Mouse (Mus musculus) heart, embryonic 13.5 days (tissue): ENCODE measurements around the gene Apoe. TPM values are rescaled to one million over a fixed set of nuclear protein-coding genes. Genes with fewer than 3 reads are reported as not detected.
A peak's percentile ranks its signal among the peaks of the same experiment; 100 is the strongest.
"Not testable (repeated sequence)": the region's sequence is repeated elsewhere in the genome, so short reads cannot be mapped to it uniquely, and the experiment has no call there.

Experiments used
- ATAC-seq: fragments of 200-750 bp; cut with Nextera tagmentation; 2 replicates; pipeline ENCODE4 v1.8.0; 2017; ENCODE audit warnings: moderate TSS enrichment; ENCODE audit not compliant: insufficient number of reproducible peaks, low FRiP score, low TSS enrichment; ENCODE audit errors: extremely low read depth
- H3K27ac ChIP-seq: fragments of 300-500 bp; sonication (generic); replicated peaks from 2 replicates; pipeline ENCODE4 v1.5.1; 2015; ENCODE audit warnings: moderate library complexity, mild to moderate bottlenecking, inconsistent platforms
- H3K27me3 ChIP-seq: fragments of 300-500 bp; sonication (generic); replicated peaks from 2 replicates; pipeline ENCODE4 v1.6.1; 2015; ENCODE audit warnings: mild to moderate bottlenecking, inconsistent platforms
- H3K36me3 ChIP-seq: fragments of 300-500 bp; sonication (generic); 2 replicates; pipeline ENCODE4 v1.6.1; 2015; ENCODE audit warnings: mild to moderate bottlenecking, inconsistent platforms
- H3K4me1 ChIP-seq: fragments of 300-500 bp; sonication (generic); 2 replicates; pipeline ENCODE4 v1.6.1; 2015; ENCODE audit warnings: inconsistent platforms
- H3K4me2 ChIP-seq: fragments of 300-500 bp; sonication (generic); 2 replicates; pipeline ENCODE4 v1.6.1; 2015; ENCODE audit warnings: inconsistent platforms, mild to moderate bottlenecking, moderate library complexity
- H3K4me3 ChIP-seq: fragments of 300-500 bp; sonication (generic); 2 replicates; pipeline ENCODE4 v1.5.1; 2015; ENCODE audit warnings: moderate library complexity, mild to moderate bottlenecking, inconsistent platforms
- H3K9ac ChIP-seq: fragments of 300-500 bp; sonication (generic); 2 replicates; pipeline ENCODE4 v1.6.1; 2015; ENCODE audit warnings: inconsistent platforms, mild to moderate bottlenecking, moderate library complexity
- H3K9me3 ChIP-seq: fragments of 300-500 bp; sonication (generic); 2 replicates; pipeline ENCODE4 v1.6.1; 2016; ENCODE audit warnings: inconsistent platforms
- WGBS: fragments of 180-500 bp; shearing (Covaris S2); methylation state at CpG from one replicate; pipeline ENCODE4 v1.1.7; 2015; ENCODE audit warnings: mixed read lengths; 5-methylcytosine and 5-hydroxymethylcytosine counted together
- polyA plus RNA-seq: library from polyadenylated mRNA; unstranded; fragments of >200 nt; fragmentation: Nextera tagmentation; extraction: Ambion mirVana; gene quantifications from 2 replicates; pipeline ENCODE4 v1.2.1, GENCODE M21; 2015

Gene Apoe
- polyA plus RNA-seq, 1 experiment from 2014 or later, result 480 TPM

- no peaks in the 10 kb centered on the region for H3K27me3 ChIP-seq
- no peak for ATAC-seq
- WGBS, result 69% methylated on average over 6 of the region's 6 CpGs
- H3K4me1 ChIP-seq, result peaks cover 46% of the 10 kb centered on the region
- peak overlapping the region; percentile 25 for H3K4me2 ChIP-seq
- 0 out of 2 replicates have a peak overlapping the region, but pooled peaks have one; percentile 12 for H3K27ac ChIP-seq
- H3K9me3 ChIP-seq, result no peaks in the 10 kb centered on the region
- peaks cover 6% of the 10 kb centered on the region for H3K36me3 ChIP-seq
- no peak overlapping the region for H3K9ac ChIP-seq
- 0 out of 2 replicates have a peak overlapping the region, but pooled peaks have one; percentile 9 for H3K4me3 ChIP-seq
Observed at GRCm38 (mm10) chr7:19691434-19691833, 7.6 kb downstream of the Apoe start.

- H3K4me1 ChIP-seq, result peaks cover 44% of the 10 kb centered on the region
Observed at GRCm38 (mm10) chr7:19690845-19691244, 8.1 kb downstream of the Apoe start.

DNA sequence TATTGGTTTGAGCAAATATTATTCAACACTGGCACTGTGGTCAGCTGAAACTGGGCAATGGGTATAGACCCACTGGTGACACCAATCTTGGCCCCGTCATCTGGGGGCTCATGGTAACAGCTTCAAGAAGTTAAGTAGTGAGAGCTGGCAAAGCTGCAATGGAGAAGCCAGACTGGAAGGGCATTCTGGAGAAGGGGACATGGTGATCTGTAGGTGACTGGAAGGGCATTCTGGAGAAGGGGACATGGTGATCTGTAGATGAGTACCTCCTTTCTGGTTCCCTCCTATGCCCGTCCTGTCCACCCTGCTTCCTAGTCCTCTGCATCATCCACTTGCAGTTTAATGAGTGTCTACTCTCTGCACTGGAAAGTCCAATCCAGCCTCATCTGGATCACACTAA lies 10.4 kb downstream of the Apoe start:
- H3K9me3 ChIP-seq, result no peaks in the 10 kb centered on the region
- WGBS, result 87% methylated on average over 2 of the region's 2 CpGs
- no peak overlapping the region for H3K4me2 ChIP-seq
- ATAC-seq, result no peak
- H3K9ac ChIP-seq, result no peak overlapping the region
- no peak overlapping the region for H3K27ac ChIP-seq
- H3K4me3 ChIP-seq, result no peak overlapping the region
- peaks cover 22% of the 10 kb centered on the region for H3K4me1 ChIP-seq
- H3K36me3 ChIP-seq, result no peaks in the 10 kb centered on the region
- no peaks in the 10 kb centered on the region for H3K27me3 ChIP-seq

More at GRCm38 (mm10) chr7:19690845-19691244, 8.1 kb downstream of the Apoe start:
- no peaks in the 10 kb centered on the region for H3K27me3 ChIP-seq
- H3K27ac ChIP-seq, result no peak overlapping the region
- H3K9me3 ChIP-seq, result no peaks in the 10 kb centered on the region
- no peak overlapping the region for H3K9ac ChIP-seq
- H3K4me3 ChIP-seq, result no peak overlapping the region
- ATAC-seq, result no peak
- peaks cover 2% of the 10 kb centered on the region; the same call in 1 of the 2 replicates for H3K36me3 ChIP-seq
- 74% methylated on average over 4 of the region's 4 CpGs for WGBS
- H3K4me2 ChIP-seq, result no peak overlapping the region

DNA sequence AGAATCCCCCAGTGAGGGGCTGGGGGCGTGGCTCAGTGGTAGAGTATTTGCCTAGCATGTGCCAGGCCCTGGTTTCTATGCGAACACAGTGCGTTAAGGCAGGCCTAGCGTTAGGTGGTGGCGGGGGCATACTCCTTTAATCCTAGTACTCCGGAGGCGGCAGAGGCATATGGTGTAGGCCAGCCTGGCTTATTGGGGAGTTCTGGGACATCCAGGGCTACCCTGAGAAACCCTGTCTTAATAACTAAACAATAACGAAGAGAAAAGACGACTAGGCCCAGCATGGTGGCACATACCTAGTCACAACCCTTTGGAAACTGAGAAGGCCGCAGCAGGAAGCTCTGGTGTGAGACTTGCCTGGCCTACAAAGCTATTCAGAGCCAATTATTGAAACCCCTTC lies 10.9 kb downstream of the Apoe start:
- ATAC-seq, result no peak
- 90% methylated on average over 10 of the region's 10 CpGs for WGBS
- no peak overlapping the region for H3K4me2 ChIP-seq

DNA sequence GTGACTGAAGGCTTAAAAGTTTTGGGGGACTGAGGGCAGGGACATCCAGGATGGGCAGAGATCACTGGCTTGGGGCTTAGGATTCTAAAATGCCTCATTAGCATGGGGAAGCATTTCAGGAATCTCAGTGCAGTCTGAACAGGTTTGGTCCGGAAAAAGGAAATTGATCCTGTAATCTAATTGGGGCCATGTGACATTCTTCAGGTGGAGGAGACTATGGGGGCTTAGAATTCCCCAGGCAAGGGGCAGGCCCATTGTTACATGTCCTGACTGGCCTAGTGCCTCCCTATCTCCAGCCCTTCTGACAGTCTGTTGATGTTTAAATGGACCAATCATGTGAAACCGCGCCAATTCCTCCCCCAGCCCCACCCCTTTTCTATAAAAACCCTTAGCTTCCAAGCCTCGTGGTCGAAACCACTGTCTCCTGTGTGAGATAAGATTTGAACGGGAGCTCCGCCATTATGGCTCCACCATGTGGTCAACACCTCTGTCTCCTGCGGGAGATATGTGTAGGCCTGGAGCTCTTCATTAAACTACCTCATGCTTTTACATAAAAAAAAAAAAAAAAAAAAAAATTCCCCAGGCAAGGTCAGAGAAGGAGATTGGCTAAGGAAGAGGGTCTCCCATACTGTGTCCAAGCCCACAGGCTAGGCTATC lies 11.9 kb downstream of the Apoe start:
- H3K27ac ChIP-seq, H3K9ac ChIP-seq, H3K36me3 ChIP-seq, H3K4me1 ChIP-seq, H3K27me3 ChIP-seq, H3K4me2 ChIP-seq, H3K9me3 ChIP-seq, H3K4me3 ChIP-seq, ATAC-seq: not testable (repeated sequence)
- WGBS, result 47% methylated on average over 8 of the region's 8 CpGs

More for the DNA sequence above, 10.9 kb downstream of the Apoe start:
- H3K4me3 ChIP-seq, result no peak overlapping the region
- H3K27me3 ChIP-seq, result no peaks in the 10 kb centered on the region
- H3K27ac ChIP-seq, result no peak overlapping the region
- no peak overlapping the region for H3K9ac ChIP-seq
- no peaks in the 10 kb centered on the region for H3K36me3 ChIP-seq
- peaks cover 17% of the 10 kb centered on the region for H3K4me1 ChIP-seq
- H3K9me3 ChIP-seq, result no peaks in the 10 kb centered on the region

- 81% methylated on average over 6 of the region's 6 CpGs for WGBS
- Histone ChIP-seq H3K9me3 (no peaks in the 10 kb centered on the region), H3K4me2 (no peak overlapping the region), H3K4me3 (no peak overlapping the region), H3K36me3 (no peaks in the 10 kb centered on the region), H3K27ac (no peak overlapping the region), H3K4me1 (peaks cover 3% of the 10 kb centered on the region), H3K9ac (no peak overlapping the region), H3K27me3 (no peaks in the 10 kb centered on the region)
- ATAC-seq, result 0 out of 2 replicates have a peak, but pooled peaks have one; percentile 14
Observed at GRCm38 (mm10) chr7:19686521-19686920, 12.5 kb downstream of the Apoe start.

DNA sequence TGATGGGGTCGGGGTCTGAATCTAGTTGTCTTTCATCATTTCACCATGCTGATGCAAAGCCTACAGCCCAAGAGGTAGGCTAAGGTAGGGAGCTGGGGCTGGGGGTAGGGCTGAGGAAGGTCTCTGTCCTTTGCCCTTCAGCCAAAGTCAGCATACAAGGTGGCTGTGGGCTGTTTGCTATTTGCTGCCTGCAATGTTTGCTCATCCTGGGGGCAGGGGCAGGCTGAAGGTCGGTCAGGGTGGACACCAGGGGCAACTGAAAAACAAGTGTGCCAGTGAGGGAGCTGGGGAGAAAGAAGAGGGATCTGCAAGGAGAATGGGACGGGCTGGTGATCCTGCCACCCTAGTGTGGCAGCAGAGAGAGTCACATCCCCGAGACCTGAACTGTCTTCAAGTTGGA lies 13.6 kb downstream of the Apoe start:
- no peak for ATAC-seq
- Histone ChIP-seq H3K9me3 (no peaks in the 10 kb centered on the region), H3K4me2 (no peak overlapping the region), H3K36me3 (no peaks in the 10 kb centered on the region), H3K27me3 (no peaks in the 10 kb centered on the region), H3K27ac (no peak overlapping the region), H3K4me1 (peaks cover 7% of the 10 kb centered on the region; the same call in 1 of the 2 replicates), H3K9ac (no peak overlapping the region), H3K4me3 (no peak overlapping the region)
- 58% methylated on average over 4 of the region's 4 CpGs for WGBS

DNA sequence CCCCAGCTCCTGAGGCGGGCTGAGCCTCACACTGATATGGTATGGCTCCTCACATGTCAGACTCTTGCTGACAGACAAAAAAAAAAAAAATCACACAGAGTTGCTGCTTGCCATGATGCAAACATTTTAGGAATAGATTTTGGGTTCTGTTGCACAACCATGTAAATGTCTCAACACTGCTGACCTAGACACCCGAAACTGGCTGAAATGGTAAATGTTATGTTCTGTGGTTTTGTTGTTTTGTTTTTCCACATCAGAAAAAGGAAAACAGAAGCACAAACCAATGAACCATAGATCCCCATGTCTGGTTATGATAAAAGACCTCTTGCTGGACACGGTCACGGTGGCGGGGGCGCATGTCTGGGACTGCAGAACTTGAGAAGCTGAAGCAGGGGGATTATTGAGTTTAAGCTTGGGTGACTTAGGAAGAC lies 15.2 kb downstream of the Apoe start:
- Histone ChIP-seq H3K4me2 (no peak overlapping the region), H3K27ac (no peak overlapping the region), H3K9ac (no peak overlapping the region), H3K4me3 (no peak overlapping the region), H3K27me3 (no peaks in the 10 kb centered on the region), H3K36me3 (no peaks in the 10 kb centered on the region), H3K9me3 (no peaks in the 10 kb centered on the region), H3K4me1 (peaks cover 7% of the 10 kb centered on the region; the same call in 1 of the 2 replicates)
- no peak for ATAC-seq
- WGBS, result 76% methylated on average over 6 of the region's 6 CpGs

- H3K27me3 ChIP-seq, result no peaks in the 10 kb centered on the region
- no peaks in the 10 kb centered on the region for H3K9me3 ChIP-seq
- WGBS, result 67% methylated on average over 3 of the region's 3 CpGs
- no peak overlapping the region for H3K4me2 ChIP-seq
- H3K27ac ChIP-seq, result no peak overlapping the region
- peaks cover 7% of the 10 kb centered on the region; the same call in 1 of the 2 replicates for H3K4me1 ChIP-seq
- no peak for ATAC-seq
- no peaks in the 10 kb centered on the region for H3K36me3 ChIP-seq
- H3K4me3 ChIP-seq, result no peak overlapping the region
- 0 out of 2 replicates have a peak overlapping the region, but pooled peaks have one; percentile 5 for H3K9ac ChIP-seq
Observed at GRCm38 (mm10) chr7:19682979-19683378, 16.0 kb downstream of the Apoe start.

DNA sequence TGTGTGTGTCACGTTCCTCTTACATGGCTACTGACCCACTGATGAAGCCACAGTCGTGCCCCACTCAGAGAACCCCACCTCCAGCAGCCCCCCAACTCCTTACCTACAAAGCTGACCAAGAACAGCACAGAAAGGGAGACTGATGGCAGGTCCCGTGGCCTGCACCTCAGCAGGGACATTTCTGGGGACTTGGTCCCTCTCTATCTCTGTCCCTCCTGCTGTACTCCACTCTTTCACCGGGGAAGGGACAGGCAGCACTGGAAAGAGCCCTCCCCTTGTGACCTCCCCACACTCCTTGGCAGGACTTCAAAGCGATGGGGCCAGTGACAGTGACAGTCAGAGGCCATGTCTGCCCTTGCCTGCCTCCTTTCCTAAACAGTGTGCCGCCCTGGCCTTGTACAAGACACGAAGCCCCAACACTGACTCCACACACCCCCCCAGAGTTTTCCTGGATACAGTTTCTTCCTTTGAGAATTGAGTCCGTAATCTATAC lies 17.7 kb downstream of the Apoe start, which contains the start of the genes Gm44805 and Apoc4:
Gm44805 (minus strand) TSS at position 222 of the 493 bp plus-strand sequence.
Apoc4 (minus strand) TSS at position 278 of the 493 bp plus-strand sequence.
- 46% methylated on average over 8 of the region's 8 CpGs for WGBS
- no peaks in the 10 kb centered on the region for H3K9me3 ChIP-seq
- no peaks in the 10 kb centered on the region for H3K36me3 ChIP-seq
- 0 out of 2 replicates have a peak within 1 kb of the TSS, but pooled peaks have one; percentile 24 for H3K9ac ChIP-seq
- H3K4me1 ChIP-seq, result peaks cover 7% of the 10 kb centered on the region; the same call in 1 of the 2 replicates
- H3K27me3 ChIP-seq, result no peaks in the 10 kb centered on the region
- no peak for ATAC-seq
- H3K4me2 ChIP-seq, result no peak within 1 kb of the TSS
- no peak within 1 kb of the TSS for H3K27ac ChIP-seq
- no peak within 1 kb of the TSS for H3K4me3 ChIP-seq

DNA sequence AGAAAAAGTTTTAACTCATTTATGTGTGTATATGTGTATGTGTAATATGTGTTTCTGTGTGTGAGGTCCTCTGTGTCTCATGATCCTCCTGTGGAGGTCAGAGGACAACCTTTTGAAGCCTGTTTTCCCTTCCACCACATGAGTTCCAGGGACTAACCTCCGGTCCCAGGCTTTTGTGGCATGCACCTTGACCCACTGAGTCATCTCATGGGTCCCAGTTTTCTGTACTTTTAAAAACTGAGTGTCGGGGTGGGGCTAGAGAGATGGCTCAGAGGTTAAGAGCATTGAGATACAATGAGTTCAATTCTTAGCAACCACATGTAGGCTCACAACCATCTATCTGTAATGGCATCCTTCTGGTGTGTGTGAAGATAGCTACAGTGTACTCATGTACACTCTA lies 18.3 kb downstream of the Apoe start:
- WGBS, result 75% methylated on average over 2 of the region's 2 CpGs
- no peak overlapping the region for H3K9ac ChIP-seq
- no peaks in the 10 kb centered on the region for H3K36me3 ChIP-seq
- H3K9me3 ChIP-seq, result no peaks in the 10 kb centered on the region
- peaks cover 7% of the 10 kb centered on the region; the same call in 1 of the 2 replicates for H3K4me1 ChIP-seq
- no peaks in the 10 kb centered on the region for H3K27me3 ChIP-seq
- H3K4me3 ChIP-seq, result no peak overlapping the region
- no peak for ATAC-seq
- H3K4me2 ChIP-seq, result no peak overlapping the region
- no peak overlapping the region for H3K27ac ChIP-seq
